Mouse (Mus musculus) thymus, postnatal 0 days (tissue): ENCODE measurements around the gene Midn. TPM values are rescaled to one million over a fixed set of nuclear protein-coding genes. Genes with fewer than 3 reads are reported as not detected.
"Not testable (repeated sequence)": the region's sequence is repeated elsewhere in the genome, so short reads cannot be mapped to it uniquely, and the experiment has no call there.

Experiments
- DNase-seq: peaks from one replicate; pipeline ENCODE4 v3.0.0-alpha.2; 2015; ENCODE audit warnings: low spot score
- polyA plus RNA-seq: library from polyadenylated mRNA; unstranded; fragments of >200 nt; fragmentation: Nextera tagmentation; extraction: Ambion mirVana; gene quantifications from 2 replicates; pipeline ENCODE4 v1.2.1, GENCODE M21; 2015

Gene Midn
- polyA plus RNA-seq, 1 experiment from 2014 or later: 18.8 TPM

DNA sequence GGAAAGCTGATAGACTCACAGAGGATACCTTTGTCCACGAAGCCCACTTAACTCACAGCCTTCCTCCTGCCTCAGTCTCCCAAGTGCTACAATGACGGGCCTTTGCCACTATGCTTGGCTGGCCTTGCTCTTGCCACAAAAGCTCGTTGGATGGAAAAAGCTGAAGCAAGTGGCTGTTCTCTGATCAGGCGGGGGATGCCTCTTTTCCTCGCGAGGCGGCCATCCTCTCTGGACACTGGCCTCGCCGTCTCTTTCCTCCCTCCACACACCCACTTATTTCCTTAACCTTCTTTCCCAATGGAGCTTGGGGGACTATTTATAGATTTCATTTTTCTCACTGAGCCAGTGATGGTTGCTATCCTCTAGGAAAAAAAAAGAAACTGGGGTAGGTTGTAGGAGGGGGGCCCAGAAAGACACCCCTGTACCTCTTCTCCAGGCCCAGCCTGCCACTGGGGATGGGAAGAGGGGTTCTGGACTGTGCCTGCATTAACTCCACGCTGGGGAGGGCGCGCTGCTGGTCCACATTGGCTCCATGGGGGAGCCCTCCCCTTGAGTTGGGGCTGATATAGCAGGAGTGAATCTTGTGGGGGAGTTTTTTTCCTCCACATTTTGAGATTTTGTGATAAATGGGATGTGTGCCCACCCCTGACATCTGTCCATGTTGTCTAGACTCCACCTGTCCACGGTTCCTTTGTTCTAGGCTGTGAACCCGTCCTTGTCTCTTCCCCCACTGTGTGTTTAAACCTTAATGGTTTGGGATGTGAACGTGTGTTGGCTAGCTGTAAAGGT, 9.3 kb downstream of the Midn start:
- no peak for DNase-seq

DNA sequence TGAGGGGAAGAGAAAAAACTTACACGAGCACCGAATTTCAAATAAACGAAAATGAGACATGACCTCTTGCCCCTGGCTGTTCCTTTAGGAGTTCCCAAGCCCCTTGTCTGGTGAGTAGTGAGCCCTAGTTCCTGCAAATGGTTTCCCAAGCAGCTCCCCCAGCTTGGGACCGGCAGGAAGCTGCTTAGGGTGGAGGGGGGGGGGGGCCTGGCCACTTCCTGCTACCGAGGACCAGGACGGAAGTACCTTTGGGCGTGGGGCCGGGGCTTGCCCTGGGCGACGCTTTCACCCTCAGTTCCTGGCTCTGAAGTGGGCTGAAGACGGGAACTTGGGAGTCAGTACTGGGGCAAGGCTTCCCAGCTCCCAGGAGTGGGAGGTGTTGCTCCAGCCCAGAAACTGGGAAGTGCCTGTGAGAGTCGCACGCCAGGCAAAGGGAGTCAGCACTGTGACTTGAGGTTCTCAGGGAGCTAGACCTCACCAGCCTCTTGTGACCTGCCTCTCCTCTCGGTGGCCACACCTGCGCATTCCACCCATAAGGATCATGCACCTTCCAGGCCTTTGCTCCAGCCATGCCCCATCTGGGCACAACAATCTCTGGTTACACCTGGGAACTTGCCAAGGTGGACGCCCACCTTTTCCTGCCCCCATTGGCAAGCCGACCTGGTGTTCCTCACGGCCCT, 10.4 kb downstream of the Midn start:
- DNase-seq: peak; percentile 82

DNA sequence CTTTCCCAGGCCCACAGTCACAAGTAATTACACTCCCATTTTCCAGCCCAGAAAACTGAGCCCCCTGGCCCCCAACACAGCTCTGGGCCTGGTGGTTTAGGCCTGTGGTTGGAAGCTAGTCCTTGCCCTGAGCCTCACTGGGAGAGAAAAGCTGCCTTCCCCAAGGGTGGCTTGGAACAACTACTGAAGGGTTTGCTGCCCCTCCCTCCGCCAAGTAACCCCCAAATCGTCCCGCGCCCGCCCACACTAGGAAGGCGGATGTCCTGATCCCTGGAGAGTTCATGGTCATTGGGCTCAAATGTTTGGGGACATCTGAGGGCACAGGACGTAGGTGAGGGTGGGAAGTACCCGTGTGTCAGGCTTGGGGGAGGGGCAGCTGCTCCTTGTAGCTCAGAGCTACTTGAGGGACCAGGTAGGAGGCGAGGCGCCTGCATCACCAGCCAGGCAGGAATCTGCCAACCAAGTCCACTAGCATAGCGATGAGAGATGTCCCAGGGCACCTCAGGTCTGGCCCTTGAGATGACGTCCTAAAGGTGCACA, 11.0 kb downstream of the Midn start:
- no peak for DNase-seq

DNA sequence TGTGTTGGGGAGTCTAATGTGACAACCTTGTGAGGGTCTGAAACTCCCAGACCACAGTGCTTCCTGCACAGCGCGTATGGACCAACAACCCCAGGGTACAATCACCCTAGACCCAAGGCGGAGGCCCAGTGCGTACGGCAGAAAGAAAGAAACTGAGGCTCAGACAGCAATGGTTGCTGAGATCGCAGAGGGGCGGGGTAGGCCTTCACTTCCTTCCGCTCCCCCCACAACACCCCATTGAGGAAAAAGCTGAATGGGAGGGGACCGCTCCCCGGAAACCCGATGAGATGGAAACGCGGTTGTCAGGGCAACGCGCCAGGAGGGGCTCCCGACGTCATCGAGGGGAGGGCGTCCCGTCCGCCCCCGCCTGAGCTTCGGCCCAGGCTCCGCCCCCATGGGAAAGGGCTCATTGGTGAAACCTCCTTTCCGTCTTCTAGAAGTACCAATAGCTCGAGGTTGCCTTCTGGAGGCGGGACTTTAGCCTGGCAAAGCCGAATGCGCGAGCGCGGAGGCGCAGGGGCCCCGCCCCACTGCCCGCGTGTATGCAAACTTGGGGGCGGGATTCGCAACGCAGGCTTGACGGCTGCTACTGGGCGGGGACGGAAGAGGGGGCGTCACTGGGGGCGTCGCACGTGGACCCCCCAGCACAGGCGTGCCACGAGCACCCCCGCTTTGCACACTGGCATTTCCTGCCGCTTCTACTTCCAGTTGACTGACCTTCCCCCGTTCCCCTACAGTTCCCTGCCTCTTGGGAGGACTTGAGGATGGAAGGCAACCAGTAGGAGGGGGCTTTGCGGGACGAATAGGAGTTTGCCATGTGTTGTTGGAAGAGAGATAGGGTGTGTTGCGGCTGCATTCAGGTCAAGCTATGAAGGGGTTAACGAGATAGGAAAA, 11.7 kb downstream of the Midn start:
- peak; percentile 100 for DNase-seq

DNA sequence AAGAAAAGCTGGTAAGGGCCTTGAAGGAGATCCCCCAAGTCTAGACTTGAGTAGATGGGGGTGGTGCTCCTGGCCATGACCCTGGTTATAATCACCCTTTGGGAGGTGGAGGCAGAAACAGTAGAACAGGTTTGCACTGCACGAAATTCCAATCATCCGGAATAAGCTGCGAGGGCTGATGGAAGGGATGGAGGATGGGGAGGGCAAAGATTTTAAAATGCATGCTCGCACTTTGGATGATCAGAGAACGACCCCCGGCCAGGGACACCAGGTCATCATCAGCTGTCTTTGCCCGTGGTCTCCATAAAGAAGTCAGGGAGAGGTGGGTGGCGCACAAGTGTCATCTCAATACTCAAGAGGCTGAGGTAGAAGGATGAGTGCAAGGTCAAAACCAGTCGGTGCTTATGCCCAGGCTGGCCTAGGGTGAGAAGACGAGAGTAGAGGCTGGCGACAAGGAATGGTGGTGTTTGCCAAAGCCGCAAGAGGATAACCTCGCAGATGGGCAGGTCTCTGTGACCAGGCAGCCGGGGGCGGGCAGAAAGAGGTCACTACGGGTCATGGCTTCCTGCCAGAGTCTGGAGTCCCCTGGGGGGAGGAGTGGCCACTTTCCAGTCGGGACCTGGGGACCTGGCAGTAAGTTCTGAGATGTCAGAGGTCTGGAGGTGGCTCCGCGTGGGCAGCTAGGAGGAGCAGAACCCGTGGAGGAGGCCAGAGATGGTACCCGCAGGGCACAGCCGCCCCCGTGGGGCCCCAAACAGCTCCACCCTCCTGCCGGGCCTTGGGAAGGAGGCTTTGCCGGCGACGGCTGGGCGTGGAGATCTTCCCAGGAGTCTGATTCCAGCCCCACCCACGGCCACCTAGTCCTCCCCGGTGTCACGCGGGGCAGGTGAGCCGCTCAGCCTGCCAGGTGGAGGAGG, 12.6 kb downstream of the Midn start:
- peak; percentile 41 for DNase-seq

DNA sequence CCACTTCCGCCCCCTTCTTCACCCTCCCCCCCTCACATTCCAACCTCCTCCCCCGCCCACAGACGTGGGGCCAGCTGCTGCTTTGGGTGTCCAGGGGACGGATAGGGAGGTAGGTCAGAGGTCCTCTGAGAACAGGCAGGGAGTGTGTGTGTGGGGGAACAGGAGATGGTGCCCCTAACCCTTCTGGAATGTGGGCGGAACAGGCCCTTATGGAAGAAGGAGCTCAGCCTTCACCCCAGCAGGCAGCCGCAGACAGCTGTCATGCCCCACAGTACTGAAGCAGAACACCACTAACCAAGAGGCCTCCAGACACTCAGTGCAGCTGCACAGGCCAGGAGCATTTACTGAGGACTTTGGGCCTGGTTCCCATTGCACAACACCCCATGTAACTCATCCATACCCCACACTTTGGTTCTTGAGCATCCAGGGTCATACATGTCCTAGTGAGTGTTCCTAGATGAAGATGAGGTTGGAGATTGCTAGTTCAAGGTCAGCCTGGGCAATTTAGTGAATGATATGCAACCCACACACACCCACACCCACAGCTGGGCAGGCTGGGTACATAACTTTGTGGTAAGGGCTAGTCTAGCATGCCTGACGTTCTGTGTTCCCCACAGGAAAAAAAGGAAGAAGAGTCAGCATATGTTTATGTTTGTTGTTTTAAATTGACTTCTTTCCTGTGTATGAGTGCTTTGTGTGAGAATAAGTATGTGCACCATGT, 13.6 kb downstream of the Midn start:
- DNase-seq: peak; percentile 72

DNA sequence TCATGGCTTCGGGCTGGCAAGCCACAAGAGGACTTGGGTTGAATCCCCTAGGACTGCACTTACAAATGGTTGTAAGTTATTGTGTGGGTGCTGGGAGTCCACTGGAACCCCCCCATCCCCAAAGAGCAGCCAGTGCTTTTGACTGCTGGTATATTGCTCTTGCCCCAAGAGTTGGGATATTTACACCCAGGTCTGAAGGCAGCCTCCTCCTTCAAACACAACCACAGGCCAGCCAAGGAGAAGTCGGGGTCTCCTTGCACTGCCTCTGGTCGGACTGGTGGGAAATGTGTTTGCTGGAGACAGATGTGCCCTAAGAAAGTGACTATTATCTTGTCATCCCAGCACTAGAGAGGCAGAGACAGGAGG, 14.2 kb downstream of the Midn start:
- no peak for DNase-seq

DNA sequence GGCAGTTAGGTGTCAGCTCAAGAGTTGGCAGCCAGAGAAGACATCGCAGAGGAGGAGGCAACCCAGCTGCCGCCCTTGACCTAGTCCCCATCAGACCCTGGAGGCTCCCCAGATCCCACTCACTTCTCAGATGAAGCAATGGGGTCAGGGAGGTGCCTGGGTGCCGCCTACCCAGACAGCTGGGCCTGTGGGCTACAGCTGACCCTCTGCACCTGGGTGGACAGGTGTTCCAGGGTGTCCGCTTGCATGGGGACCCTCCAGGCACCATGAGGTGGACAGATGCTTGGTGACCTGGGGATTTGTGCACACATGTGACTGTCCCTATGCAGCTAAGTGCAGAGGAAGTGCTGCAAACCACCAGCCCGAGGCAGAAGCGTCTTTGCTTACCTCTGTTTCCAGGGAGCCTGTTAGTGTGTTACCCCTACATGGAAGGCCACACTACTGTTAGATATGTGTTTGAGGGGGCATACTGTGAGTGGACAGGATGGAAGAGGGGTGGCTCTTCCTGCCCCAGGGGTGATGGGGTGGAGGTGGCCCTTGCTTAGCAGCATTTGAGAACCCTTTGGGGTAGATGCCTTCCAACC, 14.7 kb downstream of the Midn start:
- DNase-seq: peak; percentile 46

DNA sequence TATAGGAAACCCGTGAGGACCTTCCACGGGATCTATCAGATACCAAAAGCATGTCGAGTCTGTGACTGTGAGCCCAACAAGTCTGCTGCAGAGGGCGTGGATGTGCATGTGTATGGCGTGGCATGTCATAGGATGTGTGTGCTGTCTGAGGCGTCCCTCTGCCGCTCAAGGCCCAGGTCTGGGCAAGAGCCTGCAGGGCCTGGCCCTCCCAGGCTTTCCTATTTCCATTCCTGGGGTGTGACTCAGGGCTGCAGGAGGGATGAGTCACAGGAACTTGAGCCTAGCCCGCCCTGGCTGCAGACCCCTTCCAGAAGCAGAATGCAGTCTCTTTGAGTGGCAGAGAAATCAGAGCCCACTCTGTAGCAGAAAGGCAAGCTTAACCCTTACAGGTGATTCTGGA, 15.6 kb downstream of the Midn start:
- no peak for DNase-seq

DNA sequence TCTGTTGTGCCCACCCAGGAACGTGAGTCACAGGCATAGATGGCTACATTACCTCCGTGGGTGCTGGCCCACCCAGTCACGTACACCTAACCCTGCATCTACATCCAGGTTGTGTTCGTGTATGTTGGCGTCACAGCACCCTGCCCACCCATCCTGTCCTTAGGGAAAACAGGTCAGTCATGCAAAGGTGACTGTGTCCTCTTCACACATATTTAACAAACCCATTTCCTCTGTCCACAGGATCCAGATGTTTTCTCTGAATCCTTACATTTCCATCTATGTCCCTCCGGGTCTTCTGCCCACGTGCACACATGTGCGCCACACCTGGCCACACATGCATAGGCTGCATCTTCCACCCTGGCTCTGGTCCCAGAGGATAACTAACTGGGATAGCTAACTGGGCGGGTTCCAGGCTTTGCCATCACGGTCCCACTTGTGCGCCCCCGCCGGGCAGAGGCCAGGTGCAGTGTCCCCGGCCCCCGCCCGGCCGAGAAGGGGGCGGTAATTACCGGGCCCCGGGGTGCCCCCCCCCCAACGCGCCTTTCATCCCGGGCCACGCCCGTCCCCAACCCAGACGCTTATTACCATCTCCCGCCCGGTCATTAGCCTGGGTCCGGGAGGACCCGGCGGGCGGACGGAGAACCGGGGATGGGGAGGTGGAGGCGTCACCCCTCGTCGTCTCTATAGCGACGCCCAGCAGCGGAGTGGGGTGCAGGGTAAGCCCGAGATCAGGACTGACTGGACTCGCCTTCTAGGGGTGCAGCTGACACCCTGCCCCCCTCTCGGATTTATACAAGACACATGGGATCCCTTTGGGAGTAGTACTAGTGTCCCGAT, 16.3 kb downstream of the Midn start:
- DNase-seq: no peak

DNA sequence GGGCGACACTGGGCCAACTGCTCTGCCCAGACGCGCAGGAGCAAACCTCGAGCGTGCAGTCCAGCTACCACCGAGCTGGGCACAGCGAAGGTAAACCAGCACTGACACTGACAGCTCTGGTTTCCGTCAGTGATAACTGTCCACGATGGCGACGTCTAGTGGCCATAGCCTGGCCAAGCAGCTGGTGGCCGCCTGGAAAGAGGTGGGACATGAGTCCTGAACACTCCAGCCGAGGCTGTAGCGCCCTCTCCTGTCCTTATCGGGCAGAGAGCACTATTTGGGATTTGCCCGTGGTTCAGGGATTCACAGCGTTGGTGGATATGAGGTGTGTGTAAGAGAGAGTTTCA, 16.9 kb downstream of the Midn start:
- DNase-seq: peak; percentile 85

DNA sequence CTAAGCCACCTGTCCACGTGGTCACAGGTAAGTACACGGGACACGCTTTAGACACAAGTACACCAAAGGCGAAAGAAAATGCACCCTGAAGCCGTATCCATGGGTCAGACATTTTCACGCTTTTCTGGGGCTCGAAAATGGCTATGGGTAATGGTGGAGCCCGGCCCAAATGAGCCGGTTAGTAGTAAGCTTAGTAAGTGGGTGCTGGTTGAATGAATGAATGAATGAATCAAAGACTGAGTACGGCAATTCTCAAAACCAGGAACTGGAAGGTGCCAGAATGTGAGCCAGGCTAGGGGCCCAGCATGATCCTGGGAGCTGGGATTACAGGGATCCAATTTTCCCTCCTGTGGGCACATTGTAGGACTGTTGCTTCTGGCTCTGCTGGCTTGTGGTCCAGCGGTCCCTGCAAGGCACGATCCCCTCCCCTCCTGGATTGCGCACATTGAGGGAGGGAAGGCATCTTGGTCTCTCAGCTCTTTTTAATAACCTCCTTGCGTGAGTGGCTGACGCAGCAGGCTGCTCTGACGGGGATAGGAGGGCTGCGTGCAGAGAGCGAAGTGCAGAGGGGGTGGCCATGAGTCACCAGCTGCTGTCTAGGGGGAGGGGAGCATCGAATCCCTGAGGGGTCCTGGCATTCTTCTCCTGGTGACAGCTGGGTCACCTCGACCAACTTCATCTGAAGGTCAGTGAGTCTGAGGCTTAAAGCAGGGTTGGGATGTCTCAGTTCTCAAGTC, 17.5 kb downstream of the Midn start, which contains the start of gene Cirbp:
TSS of gene Cirbp (plus strand) at position 594 of the 737 bp plus-strand sequence.
- no peak for DNase-seq

DNA sequence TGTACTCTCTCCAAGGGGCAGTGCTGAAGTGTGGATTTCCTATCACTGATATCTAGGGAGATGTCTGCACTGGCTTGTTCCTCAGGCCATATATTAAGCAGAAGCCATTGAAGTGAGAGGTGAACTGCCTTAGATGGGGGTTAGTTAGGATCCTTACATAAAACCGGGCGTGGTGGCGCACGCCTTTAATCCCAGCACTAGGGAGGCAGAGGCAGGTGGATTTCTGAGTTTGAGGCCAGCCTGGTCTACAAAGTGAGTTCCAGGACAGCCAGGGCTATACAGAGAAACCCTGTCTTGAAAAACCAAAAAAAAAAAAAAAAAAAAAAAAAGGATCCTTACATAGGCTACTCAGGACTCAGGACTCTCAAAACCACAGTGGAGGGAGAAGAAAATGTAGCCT, 18.1 kb downstream of the Midn start:
- not testable (repeated sequence) for DNase-seq

DNA sequence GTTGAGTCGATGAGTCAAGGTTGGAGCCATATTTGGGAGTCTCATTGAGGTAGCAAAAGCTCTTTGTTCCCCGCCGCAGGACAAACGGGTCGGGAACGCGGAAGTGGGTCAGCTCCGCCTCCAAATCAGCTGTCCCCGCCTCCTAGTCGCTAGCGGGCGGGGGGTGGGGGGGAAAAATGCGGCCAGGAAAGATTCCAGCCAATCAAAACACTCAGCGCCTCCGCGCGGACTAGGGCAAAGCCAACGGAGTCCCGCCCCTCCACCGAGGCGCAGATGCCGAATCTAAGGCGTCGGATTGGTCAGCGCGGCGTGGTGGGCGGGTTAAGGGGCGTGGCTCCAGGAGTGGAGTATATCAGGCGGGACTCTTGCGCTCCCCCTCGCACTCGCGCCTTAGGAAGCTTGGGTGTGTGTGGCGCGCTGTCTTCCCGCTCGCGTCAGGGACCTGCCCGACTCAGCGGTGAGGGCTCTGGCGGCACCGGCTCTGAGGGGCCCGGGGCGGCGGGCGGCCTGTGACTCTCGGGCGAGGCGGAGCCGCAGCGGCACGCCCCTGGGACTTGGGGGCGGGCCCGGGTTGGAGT, 19.5 kb downstream of the Midn start:
- peak; percentile 99 for DNase-seq

DNA sequence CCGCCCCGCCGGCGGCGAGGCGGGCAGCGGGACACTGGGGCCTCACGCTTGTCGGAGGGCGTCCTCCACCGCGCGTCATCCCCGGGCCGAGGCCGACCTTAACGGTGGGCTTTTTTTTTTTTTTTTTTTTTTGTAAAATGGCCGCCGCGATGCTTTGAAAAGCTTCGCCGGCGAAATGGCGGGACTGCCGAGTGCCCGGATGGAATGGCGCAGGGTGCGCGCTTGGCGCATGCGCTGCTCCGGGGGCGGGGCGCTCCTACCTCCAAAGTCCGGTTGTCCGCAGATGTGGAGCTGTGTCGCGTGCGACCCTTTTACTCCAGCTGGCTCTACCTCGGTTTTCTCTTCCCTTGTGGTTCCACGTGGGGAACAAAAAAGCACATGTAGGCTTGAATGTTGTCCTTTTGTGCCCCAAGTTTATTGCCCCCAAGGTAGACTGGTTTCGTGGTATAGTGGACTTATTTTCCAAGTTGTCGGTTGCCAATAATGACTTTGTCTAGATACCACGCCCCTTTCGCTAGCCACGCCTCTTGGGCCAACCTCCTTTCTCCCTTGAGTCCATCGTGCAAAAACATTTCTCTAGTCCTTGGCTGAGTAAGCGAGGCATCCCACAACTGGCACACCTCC, 20.1 kb downstream of the Midn start:
- DNase-seq: peak; percentile 86

DNA sequence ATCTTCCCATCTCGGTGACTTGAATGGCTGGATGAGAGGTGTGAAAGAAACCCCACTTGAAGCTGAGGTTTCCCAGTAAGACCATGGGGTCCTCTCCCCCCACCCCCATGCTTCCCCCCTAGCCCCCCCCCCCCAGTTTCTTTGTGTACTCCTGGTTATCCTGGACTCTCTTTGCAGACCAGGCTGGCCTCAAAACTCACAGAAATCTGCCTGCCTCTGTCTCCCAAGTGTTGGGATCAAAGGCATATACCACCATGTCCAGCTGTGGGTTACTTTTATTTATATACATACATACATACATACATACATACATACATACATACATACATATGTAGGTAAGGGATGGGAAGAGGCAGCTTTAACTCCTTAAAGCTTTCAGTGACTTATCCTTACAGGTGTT, 21.0 kb downstream of the Midn start:
- DNase-seq: no peak

DNA sequence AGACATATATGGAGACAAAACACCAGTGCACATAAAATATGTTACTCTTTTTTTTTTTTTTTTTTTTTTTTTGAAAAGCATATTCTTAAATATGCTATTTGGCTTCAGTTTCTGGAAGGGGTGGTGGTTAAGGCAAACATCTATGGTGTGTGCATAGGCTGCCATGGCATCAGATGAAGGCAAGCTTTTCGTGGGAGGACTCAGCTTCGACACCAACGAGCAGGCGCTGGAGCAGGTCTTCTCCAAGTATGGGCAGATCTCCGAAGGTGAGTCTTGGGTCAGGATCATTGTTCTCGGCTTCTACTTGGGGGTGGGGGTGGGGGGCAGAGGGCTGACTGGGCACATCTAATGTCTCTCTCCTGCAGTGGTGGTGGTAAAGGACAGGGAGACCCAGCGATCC, 21.6 kb downstream of the Midn start:
- DNase-seq: no peak
